In the genomic region with DNA sequence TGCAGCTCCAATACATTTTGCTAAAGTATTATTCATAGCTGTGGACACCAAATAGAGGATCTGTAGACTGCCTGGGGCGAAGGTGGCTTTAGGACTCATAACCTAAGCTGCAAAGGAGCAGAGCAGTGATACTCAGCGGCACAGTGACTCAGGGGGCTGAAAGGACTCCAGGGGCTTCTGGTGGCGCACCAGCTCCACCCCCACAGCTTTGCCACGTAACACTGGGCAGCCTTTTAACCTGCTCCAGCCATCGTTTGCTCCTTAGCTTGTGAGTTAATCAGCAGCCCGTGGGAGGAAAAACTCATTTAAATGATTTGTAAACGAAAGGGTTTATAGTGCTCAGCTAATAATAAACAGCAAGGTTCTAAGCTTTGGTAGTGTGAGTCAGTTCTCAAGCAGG, we compare ENCODE assay signal across 19 mouse cellular contexts.
"Had no signal": no experiment of that assay in that cellular context is flagged by ENCODE, and none has a peak within 500 bp of the region (broad histone marks: within the 10 kb centered on the region; RNA-seq: fewer than 3 reads in every experiment).

No protein-coding gene starts in this region.

- H3K4me2 ChIP-seq: limb, embryonic 12.5 days; limb, embryonic 15.5 days; liver, embryonic 11.5 days; lung, embryonic 14.5 days; midbrain, embryonic 12.5 days; midbrain, embryonic 15.5 days; neural tube, embryonic 12.5 days; neural tube, embryonic 15.5 days; stomach, embryonic 15.5 days had no signal

- H3K36me3 ChIP-seq: limb, embryonic 12.5 days; limb, embryonic 15.5 days; midbrain, embryonic 12.5 days; midbrain, embryonic 15.5 days; neural tube, embryonic 12.5 days; neural tube, embryonic 15.5 days; stomach, embryonic 15.5 days had no signal

- H3K9ac ChIP-seq: limb, embryonic 12.5 days; limb, embryonic 15.5 days; liver, embryonic 14.5 days; liver, postnatal 0 days; lung, embryonic 14.5 days; midbrain, embryonic 12.5 days; midbrain, embryonic 15.5 days; neural tube, embryonic 12.5 days; neural tube, embryonic 15.5 days; stomach, embryonic 15.5 days had no signal

- H3K4me3 ChIP-seq: limb, embryonic 12.5 days; limb, embryonic 15.5 days; midbrain, embryonic 12.5 days; midbrain, embryonic 15.5 days; neural tube, embryonic 12.5 days; neural tube, embryonic 15.5 days; stomach, embryonic 15.5 days had no signal

- H3K27me3 ChIP-seq: limb, embryonic 12.5 days; limb, embryonic 15.5 days; midbrain, embryonic 12.5 days; midbrain, embryonic 15.5 days; neural tube, embryonic 12.5 days; neural tube, embryonic 15.5 days; stomach, embryonic 15.5 days had no signal

- ATAC-seq: intestine, embryonic 16.5 days; liver, postnatal 0 days; lung, postnatal 0 days; midbrain, embryonic 15.5 days had no signal

- H3K9me3 ChIP-seq: limb, embryonic 12.5 days; limb, embryonic 15.5 days; midbrain, embryonic 12.5 days; midbrain, embryonic 15.5 days; neural tube, embryonic 12.5 days; neural tube, embryonic 15.5 days; stomach, embryonic 15.5 days had no signal

- H3K4me1 ChIP-seq: limb, embryonic 12.5 days; limb, embryonic 15.5 days; midbrain, embryonic 12.5 days; midbrain, embryonic 15.5 days; neural tube, embryonic 12.5 days; neural tube, embryonic 15.5 days; stomach, embryonic 15.5 days had no signal

- DNase-seq: left cerebral cortex, postnatal 4 days; liver, postnatal 0 days; lung, embryonic 14.5 days; right cerebral cortex, adult 18-20 months; right cerebral cortex, postnatal 14 days; right cerebral cortex, postnatal 4 days; thymus, postnatal 4 days had no signal

- H3K27ac ChIP-seq: limb, embryonic 12.5 days; limb, embryonic 15.5 days; liver, embryonic 14.5 days; macrophage; midbrain, embryonic 12.5 days; midbrain, embryonic 15.5 days; neural tube, embryonic 12.5 days; neural tube, embryonic 15.5 days; stomach, embryonic 15.5 days had no signal
